Mouse (Mus musculus) ES-Bruce4 (cell line): ENCODE data around the gene Med24.

Experiments used
- CTCF ChIP-seq: IDR thresholded peaks from one replicate; pipeline ENCODE4 v1.8.1; 2011; ENCODE audit warnings: low read depth, low read length
- EP300 ChIP-seq: IDR thresholded peaks from 2 replicates; pipeline ENCODE4 v1.6.1; 2011; ENCODE audit warnings: low read depth, low read length; ENCODE audit not compliant: insufficient read depth

DNA sequence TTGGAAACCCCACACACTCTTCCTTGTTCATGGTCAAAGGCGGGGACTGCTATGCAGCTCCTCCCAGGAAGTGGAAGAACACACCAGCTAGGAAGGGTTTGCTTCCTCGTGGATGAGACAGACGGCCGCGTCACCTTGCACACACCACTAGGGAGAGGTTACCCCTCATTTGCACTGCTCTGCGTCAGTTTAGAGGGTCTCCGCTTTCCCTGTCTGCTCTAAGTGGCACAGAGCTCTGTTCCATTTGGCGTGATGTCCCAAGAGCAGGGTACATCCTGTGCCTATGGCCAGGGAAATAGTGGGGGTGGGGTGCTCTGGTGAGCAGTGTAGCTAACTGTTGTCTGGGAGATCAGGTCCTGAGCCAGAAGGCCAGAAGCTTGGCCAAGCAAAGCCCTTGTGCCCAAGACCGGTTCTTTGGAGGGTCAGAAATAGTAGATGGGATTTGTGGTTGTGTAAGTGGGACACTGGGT, 25.0 kb upstream of the Med24 start:
- TF ChIP-seq EP300 (no peak), CTCF (no peak)
